Mouse (Mus musculus): ENCODE data around the gene Eps15.

Gene Eps15

DNA sequence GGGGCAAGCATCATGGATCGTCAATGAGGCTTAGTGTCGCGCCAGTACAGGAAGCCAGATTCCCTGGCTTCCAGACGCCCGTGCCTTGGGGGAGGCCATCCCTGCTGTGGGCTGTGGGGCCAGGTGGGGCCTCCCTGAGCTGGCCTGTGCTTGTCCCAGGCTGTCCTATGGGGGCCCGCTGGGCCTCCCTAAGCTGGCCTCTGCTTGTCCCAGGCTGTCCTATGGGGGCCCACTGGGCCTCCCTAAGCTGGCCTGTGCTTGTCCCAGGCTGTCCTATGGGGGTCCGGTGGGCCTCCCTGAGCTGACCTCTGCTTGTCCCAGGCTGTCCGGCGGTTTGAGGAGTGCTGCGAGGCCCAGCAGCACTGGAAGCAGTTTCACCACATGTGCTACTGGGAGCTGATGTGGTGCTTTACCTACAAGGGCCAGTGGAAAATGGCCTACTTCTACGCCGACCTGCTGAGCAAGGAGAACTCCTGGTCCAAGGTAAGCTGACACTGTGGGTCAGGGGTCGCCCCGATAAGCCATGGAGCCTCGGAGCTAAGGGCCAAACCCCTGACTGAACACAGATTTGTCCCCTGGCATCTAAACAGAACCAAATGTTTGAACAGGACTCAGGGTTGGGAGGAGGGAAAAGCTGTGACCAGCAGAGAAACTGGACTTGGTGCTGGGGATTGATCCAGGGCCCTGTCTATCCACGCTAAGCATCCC is 152.8 kb downstream of the Eps15 start:
- DNase-seq (ENCODE audit: low spot score in 2 of 2), result no peak

DNA sequence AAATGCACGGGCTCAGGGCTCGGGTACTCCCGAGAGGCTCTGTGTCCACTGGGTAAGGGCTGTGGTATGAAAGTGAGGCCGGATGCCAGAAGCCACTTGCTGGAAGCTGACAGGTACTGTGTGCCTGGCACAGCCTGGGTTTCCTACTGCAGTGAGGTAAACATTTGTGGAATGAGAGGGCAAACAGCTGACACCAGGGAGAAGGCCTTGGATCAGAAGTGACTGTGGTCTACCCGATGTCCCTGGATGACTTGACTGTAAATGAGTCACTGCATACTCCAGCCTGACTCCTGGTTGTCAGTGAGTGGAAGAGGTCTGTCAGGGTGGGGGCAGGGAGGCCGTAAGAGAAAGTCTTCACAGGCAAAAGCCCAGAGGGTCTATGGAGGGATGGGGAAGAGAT is 153.6 kb downstream of the Eps15 start:
- no peak for DNase-seq (ENCODE audit: low spot score in 2 of 2)

DNA sequence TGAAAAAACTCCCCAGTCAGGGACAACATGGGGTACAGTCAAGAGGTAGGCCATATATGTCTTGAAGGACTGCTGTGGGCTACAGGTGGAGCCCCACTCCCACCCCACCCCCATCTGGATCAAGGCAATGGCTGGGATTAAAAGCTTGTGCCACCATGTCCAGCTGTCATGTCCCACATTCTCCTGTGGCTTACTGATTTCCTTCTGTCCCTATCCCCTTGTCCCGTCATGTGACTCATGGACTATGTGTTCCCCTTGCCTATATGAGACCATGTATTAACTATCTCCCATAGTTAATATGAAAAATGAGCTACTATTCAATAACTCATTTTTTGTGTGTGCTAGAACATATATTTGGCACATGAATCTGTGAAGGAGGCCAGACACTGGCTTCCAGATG is 154.2 kb downstream of the Eps15 start:
- DNase-seq (ENCODE audit: low spot score in 2 of 2), result no peak

Data from frontal cortex, postnatal 14 days (tissue).